Mouse (Mus musculus) frontal cortex, postnatal 10 days (tissue): Measurements from ENCODE around the gene Glod4.

Experiments
- DNase-seq, 2 experiments: peaks; one replicate each; pipeline ENCODE4 v3.0.0; 2022; ENCODE audit warnings: low spot score in 2 of 2, mixed read lengths in 1 of 2

The Glod4 gene

DNA sequence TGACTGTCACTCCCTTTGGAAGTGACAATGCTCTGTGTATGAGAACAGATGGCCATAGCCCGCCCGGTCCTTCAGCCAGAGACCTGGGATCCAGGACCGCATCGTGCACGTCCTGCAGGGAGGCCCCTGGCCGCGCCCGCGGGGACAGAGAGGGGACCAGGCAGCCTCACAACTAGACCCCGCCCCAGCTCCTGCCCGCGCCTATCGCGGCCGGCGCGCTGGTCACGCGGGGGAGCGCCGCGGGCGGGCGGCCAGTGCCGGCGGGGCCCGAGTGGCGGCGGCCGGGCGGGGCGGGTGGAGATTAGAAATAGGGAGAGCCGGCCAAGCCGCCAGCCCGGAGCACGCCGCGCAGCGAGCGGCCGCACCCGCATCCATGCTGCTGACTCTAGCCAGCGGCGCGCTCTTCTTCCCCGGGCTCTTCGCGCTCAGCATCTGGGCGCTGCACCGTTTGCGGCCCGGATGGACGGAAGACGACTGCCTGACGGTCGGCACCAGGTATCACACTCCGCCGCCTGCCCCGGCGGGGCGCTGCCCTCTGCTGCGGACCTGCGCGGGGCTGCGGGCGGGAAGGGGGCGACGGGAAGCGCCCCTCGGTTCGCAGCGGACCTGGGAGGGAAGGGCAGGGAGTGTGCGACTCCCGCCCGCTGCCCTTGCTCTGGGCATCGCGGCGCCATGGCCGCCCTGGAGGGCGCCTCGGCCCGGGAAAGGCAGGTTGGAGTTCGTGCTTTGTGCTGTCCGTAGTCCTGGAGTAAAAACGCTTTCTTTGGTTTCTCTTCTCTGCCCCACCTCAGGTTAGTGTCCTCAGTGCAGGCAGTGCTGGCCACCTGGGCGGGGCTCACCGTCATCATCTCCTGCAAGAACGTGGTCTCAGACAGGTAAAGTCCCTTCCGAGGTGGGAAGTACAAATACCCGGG is 41.5 kb downstream of the Glod4 start:
- peak; percentile 62 to 82 for DNase-seq

DNA sequence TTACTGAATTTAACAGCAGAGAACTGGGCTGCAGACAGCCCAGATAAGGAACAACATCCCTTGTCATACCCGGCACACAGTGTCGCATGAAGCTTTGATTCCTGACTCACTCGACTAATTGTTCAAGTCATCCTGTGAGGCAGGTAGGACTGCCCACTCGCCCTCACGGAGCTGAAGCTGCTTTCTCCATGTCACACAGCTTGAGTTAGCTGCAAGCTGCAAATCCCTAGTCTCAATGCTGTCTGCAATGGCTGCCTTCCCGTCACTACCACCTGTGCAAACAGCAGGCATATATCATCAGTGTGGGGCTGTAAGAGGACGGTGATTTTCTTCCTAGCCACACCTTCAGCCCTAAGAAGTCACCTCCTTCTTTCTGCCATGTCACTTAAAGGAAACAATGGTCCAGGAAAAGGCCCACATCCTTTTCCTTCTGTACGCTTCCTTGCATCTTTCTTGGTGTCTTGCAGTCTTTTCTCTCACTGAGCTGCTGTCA is 46.5 kb downstream of the Glod4 start:
- DNase-seq: no peak

DNA sequence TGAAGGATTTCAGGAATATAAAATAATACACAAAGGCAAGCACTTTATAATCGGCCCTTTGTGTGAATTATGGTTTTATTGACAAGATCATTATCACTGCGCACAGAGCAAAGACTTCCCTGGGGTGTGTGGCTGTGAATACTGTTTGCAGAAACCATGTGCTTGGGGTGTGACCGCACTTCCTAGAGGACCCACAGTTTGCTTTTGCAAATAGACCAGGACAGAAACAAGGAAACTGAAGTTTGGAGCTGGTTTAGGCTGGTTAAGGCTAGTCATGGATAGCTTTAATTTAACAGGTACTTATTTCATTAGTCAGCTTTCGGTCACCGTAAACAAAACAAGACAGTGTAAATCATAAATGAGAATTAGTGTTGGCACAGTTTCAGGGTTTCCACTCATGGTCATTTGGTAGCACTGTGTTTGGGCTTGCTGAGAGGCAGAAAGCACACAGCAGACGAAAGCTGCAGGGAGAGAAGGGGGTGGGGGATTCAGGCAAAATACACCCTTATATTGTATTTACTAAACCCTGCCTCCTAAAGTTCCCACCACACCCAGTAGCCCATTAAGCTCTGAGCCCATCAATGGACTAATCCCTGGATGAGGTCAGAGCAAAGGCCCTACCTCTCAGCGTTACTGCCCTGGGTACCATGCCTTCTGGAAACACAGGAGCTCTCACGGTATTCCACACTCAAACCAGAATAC is 47.1 kb downstream of the Glod4 start:
- DNase-seq: no peak

- no peak for DNase-seq
These were observed 56.6 kb downstream of the Glod4 start for GRCm38 (mm10) chr11:76186908-76187307.

DNA sequence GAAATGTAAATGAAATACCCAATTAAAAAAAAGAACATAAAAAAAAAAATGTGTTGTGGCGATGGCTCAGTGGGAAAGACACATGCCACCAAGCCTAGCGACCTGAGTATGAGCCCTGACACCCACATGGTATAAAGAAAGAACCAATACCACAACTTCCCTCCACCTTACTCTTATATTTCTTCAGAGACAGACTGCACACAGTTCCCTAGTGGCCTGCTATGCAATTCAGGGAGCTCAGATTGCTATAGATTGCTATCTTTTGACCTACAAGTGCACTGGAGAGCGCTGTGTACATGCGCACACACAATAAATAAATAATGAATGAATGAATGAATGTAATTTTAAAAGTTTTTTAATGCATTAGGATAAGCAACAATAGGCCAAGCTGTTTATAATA is 59.8 kb downstream of the Glod4 start:
- DNase-seq: no peak

DNA sequence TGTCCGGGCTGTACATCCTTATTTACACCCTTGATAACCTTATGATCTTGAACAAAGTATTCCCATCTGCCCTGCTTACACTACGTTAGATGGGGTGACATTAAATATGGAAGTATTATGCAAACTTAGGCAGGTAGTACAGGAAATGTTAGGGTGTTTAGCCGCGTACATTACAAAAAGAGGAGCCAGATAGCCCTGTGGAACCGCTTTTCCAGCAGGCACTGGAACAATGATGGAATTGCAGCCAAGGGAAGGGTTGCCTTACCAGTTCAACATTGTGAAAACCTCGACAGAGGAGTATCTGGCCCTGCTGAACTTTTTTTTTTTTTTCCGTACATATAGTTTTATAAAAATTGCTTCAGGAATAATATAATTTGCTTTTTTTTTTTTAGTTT is 63.4 kb downstream of the Glod4 start:
- no peak for DNase-seq

- peak; percentile 72 to 81 for DNase-seq
These were observed 63.9 kb downstream of the Glod4 start, which contains the start of the genes Vps53 and Fam57a for GRCm38 (mm10) chr11:76179495-76180145. Vps53 (minus strand) TSS chr11:76179647. Fam57a (plus strand) TSS chr11:76179671.

DNA sequence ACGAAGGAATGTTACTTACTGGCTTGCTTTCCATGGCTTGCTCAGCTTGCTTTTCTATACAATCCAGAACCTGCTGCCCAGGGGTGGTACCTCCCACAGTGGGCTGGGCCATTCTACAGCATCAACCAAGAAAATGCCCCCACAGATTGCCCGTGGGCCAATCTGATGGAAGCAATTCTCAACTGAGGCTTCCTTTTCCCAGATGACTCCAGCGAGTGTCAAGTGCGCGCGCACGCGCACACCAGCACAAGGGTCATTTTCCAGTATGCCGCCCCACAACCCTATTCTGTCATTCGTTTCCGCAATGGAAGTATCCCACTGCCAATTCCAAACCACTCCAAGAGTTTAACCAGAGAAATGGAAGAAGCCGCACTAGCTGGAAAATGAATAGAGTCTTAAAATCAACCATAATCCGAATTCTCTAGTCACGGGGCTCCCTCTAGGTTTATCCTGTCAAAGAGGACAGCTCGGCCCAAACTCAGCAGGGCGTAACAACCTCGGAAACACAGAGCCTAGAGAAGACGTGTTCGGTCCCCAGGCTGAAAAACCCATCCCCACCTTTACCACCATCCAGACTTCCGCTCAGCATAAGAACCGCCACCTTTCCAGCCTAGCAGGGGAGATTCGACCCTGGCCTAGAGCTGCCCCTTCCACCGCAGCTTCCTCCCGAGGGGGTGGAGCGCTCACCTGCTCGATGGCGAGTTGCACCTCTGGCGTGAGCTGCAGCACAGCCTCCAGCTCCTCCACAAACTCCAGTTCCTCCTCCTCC is 64.6 kb downstream of the Glod4 start:
- DNase-seq: peak; percentile 45 to 48

GRCm38 (mm10) chr11:76170207-76170606 is 73.3 kb downstream of the Glod4 start:
- no peak for DNase-seq

- no peak for DNase-seq
These were observed 74.5 kb downstream of the Glod4 start for GRCm38 (mm10) chr11:76168976-76169375.

GRCm38 (mm10) chr11:76167079-76167765 is 76.3 kb downstream of the Glod4 start:
- peak; percentile 25 to 61 for DNase-seq

GRCm38 (mm10) chr11:76166657-76167056 is 76.9 kb downstream of the Glod4 start:
- no peak for DNase-seq

GRCm38 (mm10) chr11:76160251-76160650 is 83.3 kb downstream of the Glod4 start:
- no peak for DNase-seq

- DNase-seq: no peak
These were observed 85.2 kb downstream of the Glod4 start for GRCm38 (mm10) chr11:76158375-76158774.

DNA sequence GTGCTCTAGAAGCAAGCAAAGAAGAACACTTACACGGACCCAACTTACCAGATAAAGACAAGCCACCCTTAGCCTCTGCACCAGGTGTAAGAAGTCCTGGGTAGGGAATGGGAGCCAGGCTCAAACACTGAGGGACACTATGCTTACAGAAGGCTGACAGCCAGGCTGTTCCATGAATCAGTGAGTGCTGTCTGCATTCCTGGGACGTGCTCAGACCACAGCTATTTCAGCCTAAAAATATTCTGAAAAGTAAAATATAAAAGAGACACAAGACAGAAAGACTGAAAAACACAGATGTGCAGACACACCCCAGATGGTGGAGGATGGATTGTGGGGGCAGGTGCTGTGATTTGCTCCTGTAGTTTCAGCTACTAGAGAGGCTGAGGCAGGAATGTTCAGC is 88.7 kb downstream of the Glod4 start:
- DNase-seq: no peak

DNA sequence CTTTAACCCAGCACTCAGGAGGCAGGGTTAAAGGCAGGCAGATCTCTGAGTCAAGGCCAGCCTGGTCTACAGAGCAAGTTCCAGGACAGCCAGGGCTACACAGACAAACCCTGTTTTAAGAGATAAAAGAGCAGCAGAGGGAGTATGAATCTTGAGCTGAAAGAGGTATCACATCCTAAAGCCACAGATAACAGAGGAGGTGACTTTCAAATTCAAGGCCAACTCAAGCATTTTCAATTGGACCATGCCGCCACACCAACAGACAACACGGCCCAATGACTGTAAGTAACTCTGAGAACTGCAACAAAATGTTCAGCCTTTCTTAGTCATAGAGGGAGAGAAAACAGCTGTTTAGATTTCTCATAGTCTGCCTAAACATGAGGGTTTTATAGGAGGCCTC is 89.3 kb downstream of the Glod4 start:
- no peak for DNase-seq

- no peak for DNase-seq
These were observed 90.1 kb downstream of the Glod4 start for GRCm38 (mm10) chr11:76153236-76153951.

- DNase-seq: no peak
These were observed 92.5 kb downstream of the Glod4 start for GRCm38 (mm10) chr11:76150980-76151379.

GRCm38 (mm10) chr11:76148055-76149008 is 95.2 kb downstream of the Glod4 start:
- no peak for DNase-seq
